Mouse (Mus musculus) right cerebral cortex, postnatal 14 days (tissue): Measurements from ENCODE around the gene Phb2.

ENCODE experiments used
- DNase-seq: peaks from one replicate; pipeline ENCODE4 v3.0.0; 2022

The Phb2 gene

GRCm38 (mm10) chr6:124723541-124723940, 11.4 kb downstream of the Phb2 start:
- DNase-seq, result no peak

- DNase-seq, result no peak
Observed at GRCm38 (mm10) chr6:124724472-124724871, 12.3 kb downstream of the Phb2 start.

DNA sequence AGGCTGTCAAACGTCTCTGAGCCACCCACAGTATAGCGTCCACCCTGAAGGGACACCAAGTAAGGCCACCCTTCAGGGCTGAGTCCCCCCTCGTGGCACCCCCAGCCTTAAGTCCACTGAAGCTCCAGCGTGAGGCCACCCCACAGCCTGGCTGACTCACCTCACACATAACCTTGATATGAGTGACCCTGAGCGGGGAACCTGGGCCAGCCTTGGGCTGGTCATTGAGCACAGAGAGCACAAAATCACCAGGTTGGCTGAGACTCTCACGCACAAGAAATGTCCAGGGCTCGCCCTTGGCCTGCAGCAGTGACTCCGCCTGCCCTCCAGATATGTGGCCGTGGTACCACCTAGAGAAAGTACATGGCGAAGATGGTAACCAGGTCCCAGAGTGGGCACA, 16.5 kb downstream of the Phb2 start:
- DNase-seq, result no peak

DNA sequence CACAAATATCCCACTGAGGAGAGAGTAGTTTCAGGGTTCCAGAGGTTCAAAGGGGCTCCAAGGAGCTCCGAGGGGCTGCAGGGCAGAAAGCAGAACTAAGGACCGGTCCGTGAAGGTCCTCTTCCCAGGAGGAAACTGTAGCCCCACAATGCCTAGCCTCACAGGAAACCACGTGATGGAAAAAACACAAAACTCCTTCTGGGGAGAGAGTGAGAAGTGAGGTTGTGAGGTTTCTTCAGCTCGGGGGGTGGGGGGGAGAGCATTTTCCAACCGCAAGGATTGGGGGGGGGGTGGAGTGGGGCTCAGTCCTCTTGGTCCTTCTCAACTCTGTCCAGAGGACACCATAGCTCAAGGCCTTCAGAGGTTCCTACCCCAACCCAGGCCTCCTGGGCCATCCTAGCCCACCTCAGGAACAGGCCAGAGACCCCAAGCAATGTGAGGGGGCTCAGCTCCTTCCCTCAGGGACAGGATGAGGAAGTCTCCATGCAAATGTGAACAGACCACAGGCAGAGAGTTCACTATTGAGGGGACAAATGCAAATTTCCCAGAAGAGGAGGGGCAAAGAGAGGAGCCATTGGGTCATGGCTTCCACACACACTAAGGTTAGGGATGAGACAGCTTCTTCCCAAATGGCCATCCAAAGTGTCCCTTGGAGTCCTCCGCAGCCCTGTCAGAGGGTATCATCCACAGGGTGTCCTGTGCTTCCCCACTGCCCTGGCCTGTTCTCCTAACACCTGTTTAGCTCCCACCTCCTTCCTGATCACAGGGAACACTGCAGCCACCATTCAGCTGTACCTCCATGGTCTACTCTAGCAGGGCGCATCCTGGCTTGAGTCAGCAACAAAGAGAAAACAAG, 17.9 kb downstream of the Phb2 start:
- no peak for DNase-seq

DNA sequence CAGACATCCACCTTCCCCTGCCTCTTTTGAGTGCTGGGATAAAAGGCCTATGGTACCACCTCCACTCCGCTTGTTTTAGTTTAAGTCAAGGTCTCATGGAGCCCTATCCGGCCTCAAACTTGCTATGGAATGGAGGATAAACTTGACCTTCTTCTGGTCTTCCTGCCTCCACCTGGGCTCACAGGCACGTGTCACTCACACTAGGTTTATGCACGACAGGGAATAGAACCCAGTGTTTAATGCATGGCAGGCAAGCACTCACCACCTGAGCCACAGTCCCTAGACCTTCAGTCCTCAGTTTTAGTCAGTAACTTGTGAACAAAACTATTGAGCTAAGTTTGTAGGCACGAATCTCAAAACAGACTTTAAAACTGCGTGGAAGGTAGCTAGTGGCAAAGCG, 18.9 kb downstream of the Phb2 start:
- no peak for DNase-seq

DNA sequence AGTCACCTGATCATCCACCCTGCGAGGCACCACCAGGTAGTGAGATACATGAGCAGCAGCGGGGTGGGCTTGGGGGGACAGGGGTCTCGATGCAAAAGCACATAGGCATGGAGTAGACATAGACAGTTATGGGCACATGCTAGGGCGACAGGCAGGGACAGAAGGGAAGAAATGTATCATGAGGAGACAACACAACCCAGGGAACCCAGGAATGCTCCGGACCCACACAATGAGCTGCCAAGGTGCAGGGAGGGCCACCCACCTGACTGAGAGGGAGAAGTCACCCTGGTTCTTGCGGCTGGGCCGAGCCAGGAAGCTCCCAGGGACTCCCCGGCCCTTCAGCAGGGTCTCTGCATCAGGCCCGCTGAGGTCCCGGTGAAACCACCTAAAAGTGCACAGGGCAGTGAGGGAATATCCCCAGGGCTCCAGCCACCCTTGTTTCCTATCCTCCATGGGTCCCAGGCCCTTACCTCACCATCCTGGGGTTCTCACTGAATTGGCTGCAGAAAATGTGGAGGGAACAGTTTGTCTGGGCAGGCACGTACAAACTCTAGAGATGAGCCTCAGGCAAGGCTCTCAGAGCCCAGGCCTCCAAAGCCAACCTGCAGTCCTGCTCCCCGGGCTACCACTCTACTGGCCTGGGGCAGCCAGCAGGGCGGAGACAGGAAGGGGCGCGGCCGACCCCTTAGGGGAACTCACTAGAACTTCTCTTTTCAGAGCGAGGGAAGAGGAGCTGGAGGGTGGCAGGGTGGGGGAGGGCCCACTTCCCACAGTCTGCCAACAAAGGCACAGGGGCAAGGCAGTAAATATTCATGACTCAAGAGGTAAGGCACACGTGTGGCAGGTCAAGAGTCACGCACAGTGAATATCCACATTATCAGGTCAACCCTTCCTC, 20.6 kb downstream of the Phb2 start:
- DNase-seq, result no peak

- no peak for DNase-seq
Observed at GRCm38 (mm10) chr6:124734417-124734816, 22.3 kb downstream of the Phb2 start.

DNA sequence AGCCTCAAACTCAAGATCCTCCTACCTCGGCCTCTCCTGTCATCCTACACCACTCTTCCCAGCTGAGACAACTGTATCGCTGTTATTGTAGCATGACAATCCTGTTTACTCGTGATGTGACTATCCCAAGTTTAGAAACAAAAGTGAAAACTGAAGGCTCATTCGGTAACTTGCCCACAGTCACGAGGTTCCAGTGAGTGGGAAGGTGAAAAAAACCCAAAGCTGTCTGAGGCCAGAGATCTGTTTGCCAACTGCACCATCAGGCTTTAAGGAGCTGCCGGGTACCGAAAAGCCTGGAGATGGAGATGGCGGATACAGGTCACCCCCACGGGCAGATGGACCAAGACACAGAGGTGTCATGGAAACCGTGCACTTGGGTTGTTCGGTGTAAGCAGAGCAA, 24.9 kb downstream of the Phb2 start:
- no peak for DNase-seq

DNA sequence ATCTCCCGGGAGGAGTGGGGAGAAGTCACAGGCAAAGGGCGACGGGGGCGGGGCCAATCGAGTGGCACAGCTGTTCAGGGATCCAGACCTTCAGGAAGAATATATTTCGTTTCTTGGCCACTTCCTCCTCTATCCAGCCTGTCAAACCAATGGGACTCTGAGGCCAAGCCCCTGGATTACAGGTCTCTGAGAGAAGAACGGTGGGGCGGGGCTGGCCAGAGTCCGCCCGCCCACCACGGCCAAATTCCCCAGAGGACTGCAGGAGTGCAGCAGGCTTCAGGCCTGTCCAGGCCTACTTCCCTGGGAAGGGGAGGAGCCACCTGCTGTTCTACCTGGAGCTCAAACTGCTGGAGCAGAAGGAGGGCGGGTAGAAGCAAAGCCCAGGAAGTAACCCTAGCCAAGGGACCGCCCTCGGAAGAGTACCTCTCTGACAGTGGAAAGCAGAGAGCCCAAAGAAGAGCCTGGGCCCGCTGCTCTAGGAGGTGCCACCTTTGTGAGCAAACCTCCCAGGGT, 26.4 kb downstream of the Phb2 start, which contains the start of gene Ptpn6:
Gene Ptpn6 (minus strand): TSS at position 204 of the 513 bp plus-strand sequence.
- no peak for DNase-seq

DNA sequence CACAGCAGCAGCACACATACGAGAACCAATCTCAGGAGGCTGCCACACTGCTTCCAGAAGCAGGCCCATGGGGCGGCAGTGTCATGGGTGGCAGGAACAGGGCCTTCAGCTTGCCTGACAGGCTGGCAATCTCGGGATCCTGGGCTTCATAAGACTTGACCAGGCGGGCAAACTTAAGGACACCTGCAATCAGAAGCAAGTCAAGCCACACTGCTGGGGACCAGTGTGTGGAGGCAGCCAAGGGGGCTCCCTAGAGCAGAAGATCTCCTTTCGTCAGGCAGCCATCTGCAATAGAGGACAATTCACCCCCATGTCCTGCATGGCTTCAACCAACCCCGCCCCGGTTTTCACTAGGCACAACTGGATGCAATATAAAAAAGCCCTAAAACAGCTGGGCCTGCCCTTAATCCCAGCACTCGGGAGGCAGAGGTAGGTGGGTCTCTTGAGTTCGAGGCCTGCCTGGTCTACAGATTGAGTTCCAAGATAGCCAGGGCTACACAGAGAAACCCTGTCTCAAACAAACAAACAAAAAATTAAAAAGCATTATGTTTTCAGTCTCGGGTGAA, 27.2 kb downstream of the Phb2 start:
- DNase-seq, result no peak

DNA sequence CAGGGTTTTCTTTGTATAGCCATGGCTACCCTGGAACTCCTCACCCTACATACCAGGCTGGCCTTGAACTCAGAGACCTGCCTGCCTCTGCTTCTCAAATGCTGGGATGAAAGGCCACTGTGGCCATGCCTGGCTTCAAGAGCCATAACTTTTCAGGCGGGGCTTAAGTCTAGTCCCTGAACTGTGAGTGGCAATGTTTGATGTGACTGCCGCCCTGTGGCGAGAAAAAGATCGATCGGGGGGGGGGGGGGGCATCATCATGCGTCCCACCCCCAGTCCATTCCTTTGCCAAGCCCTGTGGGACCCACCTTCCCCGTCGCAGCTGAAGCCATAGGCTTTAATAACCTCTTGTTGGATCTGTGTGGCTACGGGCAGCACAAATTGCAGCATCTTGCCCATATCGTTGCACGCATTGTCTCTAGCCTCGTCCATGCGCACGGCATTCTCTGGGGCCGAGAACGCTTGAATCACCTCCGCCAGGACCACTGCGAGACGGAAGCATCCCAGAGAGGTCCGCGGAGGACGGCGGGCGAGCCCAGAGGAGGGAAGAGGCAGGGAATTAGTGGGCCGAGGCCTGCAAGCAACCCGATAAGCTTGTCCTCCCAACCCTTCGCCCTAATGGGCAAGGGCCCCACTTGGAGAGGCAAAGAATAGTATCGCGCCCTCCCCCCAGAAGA, 28.2 kb downstream of the Phb2 start:
- DNase-seq, result peak; percentile 57

DNA sequence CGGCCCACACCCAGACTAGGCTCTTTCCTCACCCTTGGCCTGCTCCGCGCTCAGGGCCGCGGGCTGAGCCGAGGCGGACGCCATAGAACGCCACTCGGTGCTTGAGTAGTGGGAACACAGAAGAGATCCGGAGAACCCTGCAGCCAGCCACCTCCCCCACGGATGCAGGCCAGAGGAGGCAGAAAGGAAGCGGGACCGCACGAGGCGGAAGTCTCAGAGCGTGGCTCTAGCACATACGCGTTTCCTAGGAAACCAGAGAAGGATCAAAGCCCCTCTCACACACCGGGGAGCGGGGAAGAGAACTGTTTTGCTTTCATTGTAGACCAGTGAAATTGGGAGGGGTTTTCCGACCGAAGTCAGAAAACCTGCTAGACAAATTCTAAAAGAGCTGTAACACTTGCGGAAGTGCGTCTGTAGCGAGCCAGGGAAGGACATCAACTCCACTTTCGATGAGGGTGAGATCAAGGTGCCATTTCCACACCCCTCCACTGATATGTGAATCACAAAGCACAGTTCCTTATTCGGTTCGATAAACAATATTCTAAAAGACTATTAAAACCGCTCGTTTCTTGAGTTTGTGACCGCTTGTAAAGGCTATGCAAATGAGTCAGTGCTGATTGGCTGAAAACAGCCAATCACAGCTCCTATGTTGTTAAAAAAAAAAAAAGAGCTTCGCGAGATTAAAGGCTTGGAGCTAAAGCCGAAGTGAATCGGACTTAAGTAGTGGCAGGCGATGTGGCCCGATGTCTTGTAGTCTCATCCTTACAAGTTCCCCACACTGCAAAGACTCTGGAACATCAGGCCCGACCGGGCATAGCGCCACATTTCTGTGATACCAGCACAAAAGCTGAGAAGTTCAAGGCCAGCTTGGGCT, 29.0 kb downstream of the Phb2 start, which contains the start of gene Grcc10:
Gene Grcc10 (minus strand): TSS at position 487 of the 874 bp plus-strand sequence.
- DNase-seq, result peak; percentile 86

- DNase-seq, result no peak
Observed at GRCm38 (mm10) chr6:124741842-124742241, 29.7 kb downstream of the Phb2 start.

- no peak for DNase-seq
Observed at GRCm38 (mm10) chr6:124742839-124743514, 30.8 kb downstream of the Phb2 start.

GRCm38 (mm10) chr6:124743647-124744046, 31.5 kb downstream of the Phb2 start:
- no peak for DNase-seq

DNA sequence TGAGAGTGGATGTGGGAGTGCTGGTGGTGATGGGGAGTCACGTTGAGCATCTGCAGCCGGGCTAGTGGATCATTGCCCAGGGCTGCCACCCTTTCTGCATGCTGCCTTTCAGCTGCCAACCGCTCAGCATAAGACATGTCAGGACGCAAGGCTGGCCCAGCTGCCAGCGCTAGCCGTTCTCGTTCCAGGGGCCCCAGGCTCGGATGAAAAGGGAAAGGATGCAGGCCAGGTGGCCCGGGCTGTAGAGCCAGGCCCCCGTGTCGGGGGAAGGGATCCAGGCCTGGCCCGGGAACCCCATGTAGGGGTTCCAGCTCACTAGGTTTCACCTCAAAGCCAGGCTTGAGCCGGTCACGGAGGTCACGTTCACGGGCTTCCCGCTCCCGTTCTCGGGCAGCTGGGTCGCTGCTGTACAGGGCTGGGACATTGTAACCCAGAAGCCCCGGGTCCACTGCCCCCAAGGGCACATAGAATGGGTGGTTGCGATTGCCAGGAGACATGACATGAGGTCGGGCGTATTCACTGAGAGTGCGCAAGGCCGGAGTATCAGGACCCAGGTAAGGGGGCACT, 32.7 kb downstream of the Phb2 start:
- DNase-seq, result no peak

- DNase-seq, result peak; percentile 95
Observed at GRCm38 (mm10) chr6:124745490-124746295, 33.6 kb downstream of the Phb2 start.

DNA sequence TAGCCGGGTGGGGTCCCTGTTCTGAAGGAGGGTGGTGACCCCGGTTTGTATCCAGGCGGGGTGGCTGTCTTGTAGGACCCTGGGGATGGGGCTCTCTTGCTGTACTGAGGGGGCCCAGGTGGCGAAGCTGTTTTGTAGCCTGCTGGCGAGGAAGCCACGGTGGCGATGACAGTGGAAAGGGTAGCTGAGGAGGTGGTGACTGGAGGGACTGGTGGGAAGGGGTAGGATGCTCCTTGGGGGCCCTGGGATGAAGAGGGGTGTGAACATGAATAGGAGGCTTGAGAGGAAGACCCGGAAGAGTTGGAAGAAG, 34.1 kb downstream of the Phb2 start:
- no peak for DNase-seq
